Mouse (Mus musculus): ENCODE data around the gene Bag6. TPM values are rescaled to one million over a fixed set of nuclear protein-coding genes. Genes with fewer than 3 reads are reported as not detected.

Bag6 gene
- total and polyA plus RNA-seq, 3 experiments: 140 to 252 (median 216) TPM

DNA sequence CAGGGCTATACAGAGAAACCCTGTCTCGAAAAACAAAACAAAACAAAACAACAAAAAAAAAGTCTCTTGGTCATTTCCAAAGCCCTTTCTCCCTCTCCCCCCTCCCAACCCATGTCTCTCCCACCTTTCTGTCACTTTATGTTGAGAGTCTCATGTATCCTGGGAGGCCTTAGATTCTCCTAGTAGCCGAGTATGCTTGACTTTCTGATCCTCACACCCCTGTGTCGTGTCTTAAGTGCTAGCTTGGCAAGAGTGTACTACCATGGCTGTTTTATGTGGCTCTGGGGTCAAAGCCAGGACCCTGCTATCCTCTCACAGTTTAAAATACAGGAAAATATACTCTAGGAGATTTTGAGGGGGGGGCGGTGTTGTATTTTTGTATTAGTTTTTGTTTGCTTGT, 52.4 kb downstream of the Bag6 start:
- 66% methylated on average over 4 of the region's 4 CpGs for WGBS
- Histone ChIP-seq H3K4me3 (no peak overlapping the region), H3K27me3 (ENCODE audit: control insufficient read depth, insufficient read depth, low read length) (no peaks in the 10 kb centered on the region), H3K79me2 (replicated peaks; ENCODE audit: control insufficient read depth, insufficient read depth, low read length) (no peaks in the 10 kb centered on the region), H3K36me3 (ENCODE audit: control insufficient read depth, insufficient read depth, low read length) (no peaks in the 10 kb centered on the region), H3K27ac (no peak overlapping the region), H3K4me1 (ENCODE audit: control insufficient read depth, insufficient read depth, low read length) (no peaks in the 10 kb centered on the region; the same call in 1 of the 2 replicates), H3K9ac (ENCODE audit: low read depth, low read length) (no peak overlapping the region)
- no peak for TF ChIP-seq EP300 (IDR thresholded peaks at IDR 0.05; ENCODE audit: insufficient read depth, low read depth, low read length)
- no peak for TF ChIP-seq CTCF (IDR thresholded peaks at IDR 0.05)
- TF ChIP-seq POLR2A (IDR thresholded peaks at IDR 0.05; ENCODE audit: insufficient read depth, low read depth, low read length): no peak
- intact Hi-C loops (cut with DNase I): no loop called here
- no peak for DNase-seq

DNA sequence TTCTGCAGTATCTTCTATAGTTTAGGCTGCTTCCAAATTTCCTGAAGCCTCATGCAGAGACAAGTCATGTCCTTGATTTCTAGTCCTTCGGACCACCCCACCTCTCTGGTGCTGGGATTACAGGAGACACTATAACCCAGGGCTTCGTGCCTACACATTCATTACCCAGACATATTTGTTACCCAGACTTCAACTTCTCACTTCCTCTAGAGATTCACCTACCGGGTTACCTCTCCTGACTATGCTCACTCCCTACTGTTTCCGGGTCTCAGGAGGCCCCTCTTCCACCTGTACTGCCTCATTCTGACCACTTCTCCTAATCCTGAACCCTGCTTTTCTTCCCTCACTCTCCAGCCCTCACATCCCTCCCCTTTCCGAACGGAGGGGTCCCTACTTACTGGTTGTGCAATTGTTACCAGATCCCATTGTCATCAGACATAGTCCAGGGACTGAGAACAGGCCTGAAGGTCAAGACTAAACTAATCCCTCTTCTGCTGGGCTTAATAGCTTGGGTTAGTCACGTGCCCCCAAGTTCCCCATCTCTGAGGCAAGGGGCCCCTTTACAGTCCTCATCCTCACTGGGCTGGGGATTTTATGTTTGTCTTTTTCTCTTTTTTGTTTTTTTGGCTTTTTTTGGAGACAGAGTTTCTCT, 53.1 kb downstream of the Bag6 start, which contains the start of gene Lst1:
Gene Lst1 (minus strand): TSS at position 481 of the 652 bp plus-strand sequence.
- Histone ChIP-seq H3K27ac (no peak within 1 kb of the TSS), H3K9ac (ENCODE audit: low read depth, low read length) (no peak within 1 kb of the TSS), H3K79me2 (replicated peaks; ENCODE audit: control insufficient read depth, insufficient read depth, low read length) (no peaks in the 10 kb centered on the region), H3K4me3 (no peak within 1 kb of the TSS), H3K4me1 (ENCODE audit: control insufficient read depth, insufficient read depth, low read length) (no peaks in the 10 kb centered on the region; the same call in 1 of the 2 replicates), H3K36me3 (ENCODE audit: control insufficient read depth, insufficient read depth, low read length) (no peaks in the 10 kb centered on the region), H3K27me3 (ENCODE audit: control insufficient read depth, insufficient read depth, low read length) (no peaks in the 10 kb centered on the region)
- WGBS: 73% methylated on average over 7 of the region's 7 CpGs
- DNase-seq: no peak
- TF ChIP-seq POLR2A (IDR thresholded peaks at IDR 0.05; ENCODE audit: insufficient read depth, low read depth, low read length): no peak
- no peak for TF ChIP-seq CTCF (IDR thresholded peaks at IDR 0.05)
- no peak for TF ChIP-seq EP300 (IDR thresholded peaks at IDR 0.05; ENCODE audit: insufficient read depth, low read depth, low read length)
- intact Hi-C loops (cut with DNase I): no loop called here

DNA sequence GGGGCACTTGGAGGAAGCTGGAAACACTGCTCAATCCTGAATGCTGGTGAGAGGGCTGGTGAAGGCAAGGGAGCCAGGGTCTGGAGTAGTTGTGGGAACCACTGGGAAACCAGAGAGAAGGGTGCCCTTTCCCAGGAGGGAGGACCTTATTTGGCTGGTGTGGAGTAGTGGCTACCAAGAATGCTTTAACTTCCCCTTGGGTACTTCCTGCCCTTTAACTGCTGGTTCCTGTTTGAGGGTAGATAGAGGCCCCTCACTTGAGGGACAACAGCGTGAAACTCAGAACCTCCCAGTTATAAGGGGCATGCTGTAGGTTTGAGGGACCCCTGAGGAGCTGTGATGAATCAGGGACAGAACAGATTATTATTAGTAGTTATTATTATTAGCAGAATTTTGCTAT, 54.2 kb downstream of the Bag6 start:
- peak in 1 of 2 experiments; percentile 31 for DNase-seq
- no peak for TF ChIP-seq CTCF (IDR thresholded peaks at IDR 0.05)
- TF ChIP-seq EP300 (IDR thresholded peaks at IDR 0.05; ENCODE audit: insufficient read depth, low read depth, low read length): no peak
- no peak for TF ChIP-seq POLR2A (IDR thresholded peaks at IDR 0.05; ENCODE audit: insufficient read depth, low read depth, low read length)
- no peaks in the 10 kb centered on the region; the same call in 1 of the 2 replicates for H3K4me1 ChIP-seq (ENCODE audit: control insufficient read depth, insufficient read depth, low read length)
- intact Hi-C loops (cut with DNase I): no loop called here
- no peaks in the 10 kb centered on the region for H3K79me2 ChIP-seq (replicated peaks; ENCODE audit: control insufficient read depth, insufficient read depth, low read length)
- no peak overlapping the region for H3K4me3 ChIP-seq
- H3K36me3 ChIP-seq (ENCODE audit: control insufficient read depth, insufficient read depth, low read length): no peaks in the 10 kb centered on the region
- 27% methylated on average over 1 of the region's 1 CpGs for WGBS
- H3K9ac ChIP-seq (ENCODE audit: low read depth, low read length): no peak overlapping the region
- no peaks in the 10 kb centered on the region for H3K27me3 ChIP-seq (ENCODE audit: control insufficient read depth, insufficient read depth, low read length)
- no peak overlapping the region; the same call in 1 of the 2 replicates for H3K27ac ChIP-seq

DNA sequence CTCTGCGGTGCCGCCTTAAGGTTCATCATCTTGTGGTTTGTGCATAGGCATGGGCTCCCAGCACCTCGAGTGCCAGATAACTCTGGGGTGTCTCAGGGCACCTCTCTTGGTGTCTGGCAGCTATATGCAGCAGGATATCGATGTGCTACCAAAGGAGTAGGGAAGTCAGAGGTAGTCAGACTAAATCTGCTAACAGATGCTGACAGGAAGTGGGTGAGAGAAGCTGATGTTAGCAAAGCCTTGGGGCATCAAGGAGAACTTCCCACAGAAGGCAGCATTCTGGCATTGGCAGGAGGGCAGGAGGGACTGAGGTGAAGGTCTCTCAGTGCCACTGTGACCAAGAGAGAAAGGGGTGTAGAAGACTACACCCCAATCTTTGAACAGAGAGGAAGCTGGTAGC, 55.1 kb downstream of the Bag6 start:
- DNase-seq: peak in 1 of 2 experiments; percentile 34
- no peak overlapping the region; the same call in 1 of the 2 replicates for H3K27ac ChIP-seq
- intact Hi-C loops (cut with DNase I): no loop called here
- H3K79me2 ChIP-seq (replicated peaks; ENCODE audit: control insufficient read depth, insufficient read depth, low read length): no peaks in the 10 kb centered on the region
- H3K4me1 ChIP-seq (ENCODE audit: control insufficient read depth, insufficient read depth, low read length): no peaks in the 10 kb centered on the region; the same call in 1 of the 2 replicates
- no peak for TF ChIP-seq POLR2A (IDR thresholded peaks at IDR 0.05; ENCODE audit: insufficient read depth, low read depth, low read length)
- no peak for TF ChIP-seq EP300 (IDR thresholded peaks at IDR 0.05; ENCODE audit: insufficient read depth, low read depth, low read length)
- TF ChIP-seq CTCF (IDR thresholded peaks at IDR 0.05): no peak
- H3K4me3 ChIP-seq: no peak overlapping the region
- H3K36me3 ChIP-seq (ENCODE audit: control insufficient read depth, insufficient read depth, low read length): no peaks in the 10 kb centered on the region
- WGBS: 61% methylated on average over 4 of the region's 4 CpGs
- H3K27me3 ChIP-seq (ENCODE audit: control insufficient read depth, insufficient read depth, low read length): no peaks in the 10 kb centered on the region
- no peak overlapping the region for H3K9ac ChIP-seq (ENCODE audit: low read depth, low read length)

DNA sequence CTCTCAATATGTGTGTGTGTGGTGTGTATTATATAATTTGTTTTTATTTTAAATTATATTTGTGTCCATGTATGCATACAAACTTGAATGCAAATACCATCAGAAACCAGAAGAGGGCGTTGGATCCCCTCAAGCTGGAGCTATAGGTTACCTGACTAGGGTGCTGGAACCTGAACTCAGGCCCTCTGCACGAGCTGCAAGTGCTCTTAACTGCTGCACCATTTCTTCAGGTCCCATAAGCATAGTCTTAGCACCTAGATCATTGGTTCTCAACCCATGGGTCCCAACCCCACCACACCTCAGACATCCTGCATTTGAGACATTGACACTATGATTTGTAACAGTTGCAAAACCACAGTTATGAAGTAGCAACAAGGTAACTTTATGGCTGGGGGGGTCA, 56.7 kb downstream of the Bag6 start:
- intact Hi-C loops (cut with DNase I): no loop called here
- Histone ChIP-seq H3K36me3 (ENCODE audit: control insufficient read depth, insufficient read depth, low read length) (no peaks in the 10 kb centered on the region), H3K4me3 (no peak overlapping the region), H3K79me2 (replicated peaks; ENCODE audit: control insufficient read depth, insufficient read depth, low read length) (no peaks in the 10 kb centered on the region), H3K9ac (ENCODE audit: low read depth, low read length) (no peak overlapping the region), H3K27me3 (ENCODE audit: control insufficient read depth, insufficient read depth, low read length) (no peaks in the 10 kb centered on the region; the same call in 1 of the 2 replicates), H3K27ac (no peak overlapping the region), H3K4me1 (ENCODE audit: control insufficient read depth, insufficient read depth, low read length) (peaks cover 2% of the 10 kb centered on the region)
- WGBS: 69% methylated on average over 2 of the region's 2 CpGs
- no peak for TF ChIP-seq EP300 (IDR thresholded peaks at IDR 0.05; ENCODE audit: insufficient read depth, low read depth, low read length)
- 0 out of 2 replicates have a peak, but pooled peaks have one; percentile 11 for TF ChIP-seq CTCF (IDR thresholded peaks at IDR 0.05)
- TF ChIP-seq POLR2A (IDR thresholded peaks at IDR 0.05; ENCODE audit: insufficient read depth, low read depth, low read length): no peak
- no peak for DNase-seq

DNA sequence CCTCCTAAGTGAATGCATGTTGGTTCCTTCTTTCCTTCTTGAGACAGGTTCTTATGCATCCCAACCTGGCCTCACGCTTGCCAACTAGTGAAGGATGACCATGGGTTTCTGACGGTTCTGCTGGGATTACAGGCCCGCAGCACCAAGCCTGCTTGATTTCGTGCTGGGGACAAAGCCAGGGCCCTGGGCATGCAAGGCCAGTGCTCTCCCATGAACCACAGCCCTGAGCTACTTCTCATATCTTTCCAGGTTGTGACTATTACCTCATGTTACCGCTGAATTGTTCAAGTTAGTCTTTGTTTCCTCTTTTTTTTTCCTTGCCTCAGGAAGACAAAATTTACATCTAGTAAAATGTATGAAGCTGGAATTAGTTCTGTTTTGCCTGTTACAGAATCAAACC, 57.9 kb downstream of the Bag6 start:
- no peak overlapping the region for H3K9ac ChIP-seq (ENCODE audit: low read depth, low read length)
- no peaks in the 10 kb centered on the region; the same call in 1 of the 2 replicates for H3K27me3 ChIP-seq (ENCODE audit: control insufficient read depth, insufficient read depth, low read length)
- H3K27ac ChIP-seq: no peak overlapping the region
- no peak for DNase-seq
- H3K36me3 ChIP-seq (ENCODE audit: control insufficient read depth, insufficient read depth, low read length): no peaks in the 10 kb centered on the region
- WGBS: 80% methylated on average over 5 of the region's 5 CpGs
- TF ChIP-seq CTCF (IDR thresholded peaks at IDR 0.05): no peak
- TF ChIP-seq EP300 (IDR thresholded peaks at IDR 0.05; ENCODE audit: insufficient read depth, low read depth, low read length): no peak
- no peak for TF ChIP-seq POLR2A (IDR thresholded peaks at IDR 0.05; ENCODE audit: insufficient read depth, low read depth, low read length)
- H3K4me1 ChIP-seq (ENCODE audit: control insufficient read depth, insufficient read depth, low read length): peaks cover 2% of the 10 kb centered on the region
- H3K4me3 ChIP-seq: no peak overlapping the region
- no peaks in the 10 kb centered on the region for H3K79me2 ChIP-seq (replicated peaks; ENCODE audit: control insufficient read depth, insufficient read depth, low read length)
- intact Hi-C loops (cut with DNase I): no loop called here
